Mouse (Mus musculus): Measurements from ENCODE around the gene Khdc1a.
"Not testable (repeated sequence)": the region's sequence is repeated elsewhere in the genome, so short reads cannot be mapped to it uniquely, and the experiment has no call there.

DNA sequence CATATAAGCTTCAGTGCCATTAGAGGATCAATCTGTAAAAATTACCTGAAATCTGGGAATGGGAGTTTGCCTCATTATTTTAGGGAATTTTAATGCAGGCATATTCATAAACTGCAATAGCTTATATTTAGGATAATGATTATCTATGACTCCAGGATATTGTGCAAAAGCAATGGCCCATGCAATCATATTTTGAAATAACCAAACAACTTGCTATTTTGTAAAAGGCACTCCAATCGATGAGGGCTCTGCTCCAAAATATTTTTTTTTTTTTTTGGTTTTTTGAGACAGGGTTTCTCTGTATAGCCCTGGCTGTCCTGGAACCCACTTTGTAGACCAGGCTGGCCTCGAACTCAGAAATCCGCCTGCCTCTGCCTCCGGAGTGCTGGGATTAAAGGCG lies 29.2 kb upstream of the Khdc1a start:
- not testable (repeated sequence) for TF ChIP-seq CTCF (IDR thresholded peaks at IDR 0.05; ENCODE audit: control insufficient read depth, insufficient read depth, insufficient read length); USF1 (IDR thresholded peaks at IDR 0.05; ENCODE audit: low read depth)

Measured in C2C12 (cell line).